Mouse (Mus musculus) G1E-ER4 (cell line): ENCODE measurements around the gene Ndufb6. TPM values are rescaled to one million over a fixed set of nuclear protein-coding genes. Genes with fewer than 3 reads are reported as not detected.

Experiments
- GATA1 ChIP-seq: IDR thresholded peaks from one replicate; pipeline ENCODE4 v1.8.0; 2012; ENCODE audit warnings: low read length, inconsistent platforms
- polyA plus RNA-seq: library from polyadenylated mRNA; stranded (reverse); fragments of >175 nt; gene quantifications from 2 replicates; pipeline ENCODE4 v1.2.3, GENCODE M21; 2012

Ndufb6 gene
- polyA plus RNA-seq, result 223 and 274 TPM in 2 replicates

GRCm38 (mm10) chr4:40279276-40279900 lies at the start of gene Ndufb6:
Ndufb6 (minus strand) TSS chr4:40279421.
- TF ChIP-seq GATA1, result no peak

- TF ChIP-seq GATA1, result no peak
Measured at GRCm38 (mm10) chr4:40327161-40327560, 47.9 kb upstream of the Ndufb6 start.

DNA sequence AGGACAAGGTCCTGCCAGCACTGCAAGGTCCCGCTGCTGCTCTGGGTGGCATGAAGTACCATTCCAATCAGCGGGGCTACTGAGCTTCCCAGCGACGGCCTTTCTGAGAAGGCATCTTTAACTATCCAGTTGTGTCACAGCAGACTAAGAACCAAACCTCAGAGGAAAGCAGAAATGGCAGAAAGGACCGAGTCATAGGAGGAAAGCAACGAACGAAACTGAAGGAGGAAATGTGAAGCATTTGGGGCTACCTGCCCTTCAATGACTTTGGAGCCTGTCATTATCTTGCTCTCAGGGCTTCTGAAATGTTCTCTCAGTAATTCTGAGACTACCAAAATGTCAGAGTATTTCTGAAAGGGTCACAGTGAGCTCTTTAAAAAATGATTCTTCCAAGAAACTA lies 45.4 kb upstream of the Ndufb6 start:
- TF ChIP-seq GATA1, result no peak

DNA sequence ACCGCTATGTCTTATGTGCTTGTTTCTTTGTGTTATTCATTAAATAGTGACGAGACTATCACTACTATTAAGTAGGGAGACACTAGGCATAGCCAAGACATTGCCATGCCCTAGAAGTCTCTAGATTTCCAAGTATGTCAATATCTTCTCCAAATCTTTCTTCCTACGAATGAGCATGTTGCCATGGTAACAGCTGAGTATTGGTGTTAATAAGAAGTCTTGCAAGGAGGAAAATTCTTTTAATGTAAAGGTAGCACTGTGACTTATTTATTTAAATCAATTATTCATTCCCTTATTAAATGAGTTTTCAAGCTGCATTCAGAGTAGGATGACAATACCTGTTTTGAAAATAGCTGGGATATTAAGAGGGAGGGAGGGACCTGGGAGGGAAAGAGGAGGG lies 38.2 kb upstream of the Ndufb6 start:
- no peak for TF ChIP-seq GATA1

- TF ChIP-seq GATA1, result no peak
Measured at GRCm38 (mm10) chr4:40313026-40313425, 33.8 kb upstream of the Ndufb6 start.

- no peak for TF ChIP-seq GATA1
Measured at GRCm38 (mm10) chr4:40312213-40312612, 33.0 kb upstream of the Ndufb6 start.

DNA sequence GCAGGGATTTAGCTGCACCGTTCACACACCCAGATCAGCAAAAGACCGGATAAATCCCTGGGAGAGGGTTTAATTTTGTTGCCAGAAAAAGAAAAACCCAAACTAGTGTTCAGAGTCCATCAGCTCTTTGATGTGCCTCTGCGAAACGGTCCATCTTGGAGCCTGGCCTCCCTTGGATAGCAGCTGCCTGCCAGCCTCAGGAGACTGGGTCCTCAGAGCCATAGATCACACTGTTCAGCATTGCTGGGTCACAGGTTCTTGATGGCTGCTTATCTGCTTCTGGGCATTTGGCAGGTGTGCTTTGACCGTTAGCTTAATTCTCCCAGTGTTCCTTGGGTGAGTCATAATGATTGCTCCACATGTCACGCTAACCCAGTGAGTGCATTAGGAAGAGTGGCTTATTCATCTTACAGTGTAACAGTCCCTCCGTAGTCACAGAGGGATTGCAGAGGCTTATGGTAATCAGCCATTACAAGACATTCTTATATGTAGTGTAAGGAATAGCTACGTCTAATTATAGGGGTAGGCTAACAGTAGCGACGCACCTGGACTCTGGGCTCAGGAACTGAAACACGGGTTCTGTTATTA lies 31.7 kb upstream of the Ndufb6 start:
- TF ChIP-seq GATA1, result no peak

- TF ChIP-seq GATA1, result peak; percentile 40
Measured at GRCm38 (mm10) chr4:40309682-40310081, 30.5 kb upstream of the Ndufb6 start.

DNA sequence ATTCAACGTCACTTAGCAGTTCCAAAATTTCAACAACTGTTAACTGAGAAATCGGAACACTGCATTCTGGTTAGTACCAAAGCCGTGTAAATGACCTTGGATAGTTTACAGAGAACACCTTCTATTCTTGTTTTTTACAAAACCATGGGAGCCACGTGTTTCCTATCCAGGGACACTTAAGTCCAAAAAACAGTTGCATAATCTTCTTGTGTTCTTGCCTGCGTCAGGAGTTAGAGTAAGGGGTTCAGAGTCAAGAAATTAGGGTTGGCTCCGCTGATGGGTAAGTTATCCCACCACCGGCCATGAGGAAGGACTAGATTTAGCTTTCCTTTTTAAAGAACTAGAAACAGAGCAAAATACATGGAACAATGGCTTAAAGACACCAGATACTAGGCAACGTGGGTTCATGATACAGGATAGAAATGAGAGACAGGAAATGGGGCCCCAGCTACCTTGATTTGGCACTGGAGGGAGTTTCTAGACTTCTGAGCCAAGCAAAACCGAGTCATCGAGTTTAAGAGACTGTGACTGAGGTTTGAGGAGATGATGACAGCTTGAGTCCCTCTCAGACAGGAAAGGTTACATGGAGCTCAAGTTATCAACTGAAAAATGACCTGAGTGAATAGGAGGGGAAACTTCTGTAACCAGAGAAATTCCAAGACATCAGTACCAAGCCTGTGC lies 23.4 kb upstream of the Ndufb6 start:
- no peak for TF ChIP-seq GATA1

DNA sequence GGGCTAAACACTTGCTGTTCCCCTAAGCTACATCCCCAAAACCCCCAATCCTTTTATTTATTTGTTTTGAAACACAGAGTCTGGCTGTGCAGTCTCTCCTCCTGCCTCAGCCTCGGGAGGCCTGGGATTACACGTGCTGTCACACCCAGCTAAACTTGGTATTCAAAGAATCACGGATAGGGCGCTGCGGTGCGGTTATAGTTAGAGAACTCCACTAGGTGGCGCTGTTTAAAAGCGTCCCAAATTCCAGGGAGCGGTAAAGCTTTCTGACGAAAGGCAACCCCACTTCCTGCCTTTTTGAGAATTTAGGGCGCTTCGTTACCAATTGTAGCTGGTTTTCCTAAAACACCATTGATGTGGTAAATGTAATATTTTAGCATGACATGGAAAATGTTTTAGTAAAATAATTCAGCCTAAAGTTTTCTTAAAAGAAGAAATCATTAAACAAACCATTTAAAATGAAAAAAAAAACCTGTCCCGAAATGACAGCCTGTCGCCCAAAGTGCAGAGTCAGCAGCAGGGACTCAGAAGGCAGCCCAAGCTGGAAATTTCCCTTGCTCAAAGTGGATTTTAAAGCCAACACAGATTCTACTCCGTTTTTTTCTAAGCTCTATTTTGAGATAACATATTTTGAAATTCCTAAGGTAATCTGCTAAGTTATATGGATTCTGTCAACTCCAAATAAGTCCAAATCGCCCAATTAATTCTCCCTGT lies 22.0 kb upstream of the Ndufb6 start:
- no peak for TF ChIP-seq GATA1

- TF ChIP-seq GATA1, result peak; percentile 94
Measured at GRCm38 (mm10) chr4:40299169-40299568, 19.9 kb upstream of the Ndufb6 start.

- no peak for TF ChIP-seq GATA1
Measured at GRCm38 (mm10) chr4:40289046-40289445, 9.8 kb upstream of the Ndufb6 start.

GRCm38 (mm10) chr4:40287415-40287814 lies 8.2 kb upstream of the Ndufb6 start:
- no peak for TF ChIP-seq GATA1

DNA sequence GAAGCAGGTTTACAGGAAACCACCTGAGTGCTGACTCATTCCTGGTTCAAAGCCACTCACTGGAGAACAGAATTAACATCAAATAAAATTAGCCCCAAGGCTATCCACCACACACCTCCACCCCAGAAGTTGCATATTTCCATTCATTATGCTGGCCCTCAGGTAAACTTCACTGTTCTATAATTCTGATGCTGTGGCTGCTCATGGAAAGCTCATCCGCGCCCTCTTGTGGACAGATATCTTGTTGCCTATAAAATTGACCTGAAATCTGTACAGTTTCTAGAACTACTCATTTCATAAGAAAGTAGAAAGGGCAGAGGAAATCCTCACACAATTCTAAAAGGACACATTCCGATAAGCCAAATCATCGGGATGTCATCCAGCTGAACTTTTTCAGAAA lies 6.4 kb upstream of the Ndufb6 start:
- TF ChIP-seq GATA1, result no peak

GRCm38 (mm10) chr4:40278880-40279275 lies 343 bp downstream of the Ndufb6 start:
- TF ChIP-seq GATA1, result no peak

DNA sequence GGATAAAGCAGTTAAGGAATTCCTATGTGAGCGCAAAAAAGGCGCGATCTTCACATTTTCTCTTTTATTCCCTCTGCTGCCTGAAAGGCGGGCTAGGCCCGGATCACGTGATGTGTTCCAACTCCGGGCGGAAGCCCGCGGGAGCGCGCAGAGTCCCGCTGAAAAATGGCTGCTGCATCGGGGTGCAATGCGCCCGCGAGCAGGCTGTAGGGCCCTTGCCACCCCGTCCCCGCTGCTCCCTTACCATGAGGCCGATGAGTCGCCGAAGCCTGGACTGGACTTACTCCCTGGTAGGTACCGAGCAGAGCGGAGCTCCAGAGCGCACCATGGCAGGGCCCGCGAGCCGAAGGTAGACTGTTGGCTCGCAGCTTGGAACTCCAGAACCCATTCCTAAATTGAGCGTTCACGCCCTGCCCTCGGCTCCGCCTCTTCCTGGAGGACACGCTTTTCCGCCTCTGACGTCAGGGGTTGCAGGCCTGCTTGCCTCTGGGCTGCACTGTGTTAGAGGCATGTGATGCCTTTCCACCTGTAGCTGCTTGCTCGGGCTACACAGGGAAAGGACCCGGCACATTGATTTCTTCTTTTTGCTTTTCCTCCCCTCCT lies 9.7 kb downstream of the Ndufb6 start, which contains the start of the genes Smim27 and Topors:
Smim27 (plus strand) TSS at position 150 of the 603 bp plus-strand sequence.
Topors (minus strand) TSS at position 421 of the 603 bp plus-strand sequence.
- no peak for TF ChIP-seq GATA1
